Mouse (Mus musculus) kidney, postnatal 10 days (tissue): ENCODE data around the gene Slc9a9.
"Not testable (repeated sequence)": the region's sequence is repeated elsewhere in the genome, so short reads cannot be mapped to it uniquely, and the experiment has no call there.

Source experiments
- DNase-seq: peaks from one replicate; pipeline ENCODE4 v3.0.0; 2021; ENCODE audit warnings: mixed read lengths

Slc9a9 gene

GRCm38 (mm10) chr9:94669791-94670577 is at the start of gene Slc9a9:
Gene Slc9a9 (plus strand): TSS chr9:94669909.
- peak; percentile 31 for DNase-seq

DNA sequence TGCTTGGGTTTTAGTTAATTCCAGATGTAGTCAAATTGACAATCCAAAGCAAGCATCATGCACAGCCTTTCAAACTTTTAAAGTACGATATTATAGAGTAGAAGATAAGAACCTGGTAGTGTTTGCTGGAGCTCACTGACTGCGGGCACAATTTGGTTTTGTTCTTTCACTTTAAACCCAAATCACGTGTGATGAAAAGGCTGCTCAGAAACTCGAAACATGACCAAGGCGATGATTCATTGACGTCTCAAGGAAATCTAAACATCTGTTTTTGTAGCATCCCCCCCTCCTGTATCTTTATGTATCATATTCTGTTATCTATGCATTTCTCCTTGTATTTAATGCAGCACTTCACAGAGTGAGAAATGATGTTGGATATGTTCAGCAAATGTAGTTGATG is 49.4 kb upstream of the Slc9a9 start:
- DNase-seq = no peak

DNA sequence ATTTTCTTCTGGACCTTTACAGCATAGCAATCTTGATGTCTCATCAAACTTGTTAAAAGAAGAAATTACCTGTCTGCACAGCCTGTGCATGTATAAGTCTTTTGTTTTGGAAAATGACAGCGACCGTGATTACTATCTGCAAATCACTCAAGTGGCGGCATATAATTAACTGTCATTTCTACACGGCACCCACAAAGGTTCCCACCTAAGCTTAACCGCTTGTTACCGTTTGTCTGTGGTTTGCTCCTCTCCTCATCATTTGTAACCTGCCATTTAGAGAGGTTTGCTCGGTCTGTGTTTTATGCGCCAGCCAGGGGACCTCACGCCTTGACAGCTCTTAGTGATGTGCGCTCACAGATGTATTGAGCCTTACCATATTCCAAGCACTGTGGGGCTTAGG is 48.9 kb upstream of the Slc9a9 start:
- DNase-seq = no peak

- no peak for DNase-seq
These were observed 47.8 kb upstream of the Slc9a9 start for GRCm38 (mm10) chr9:94621902-94622301.

GRCm38 (mm10) chr9:94626737-94627136 is 43.0 kb upstream of the Slc9a9 start:
- DNase-seq = no peak

- DNase-seq = no peak
These were observed 40.8 kb upstream of the Slc9a9 start for GRCm38 (mm10) chr9:94628948-94629347.

DNA sequence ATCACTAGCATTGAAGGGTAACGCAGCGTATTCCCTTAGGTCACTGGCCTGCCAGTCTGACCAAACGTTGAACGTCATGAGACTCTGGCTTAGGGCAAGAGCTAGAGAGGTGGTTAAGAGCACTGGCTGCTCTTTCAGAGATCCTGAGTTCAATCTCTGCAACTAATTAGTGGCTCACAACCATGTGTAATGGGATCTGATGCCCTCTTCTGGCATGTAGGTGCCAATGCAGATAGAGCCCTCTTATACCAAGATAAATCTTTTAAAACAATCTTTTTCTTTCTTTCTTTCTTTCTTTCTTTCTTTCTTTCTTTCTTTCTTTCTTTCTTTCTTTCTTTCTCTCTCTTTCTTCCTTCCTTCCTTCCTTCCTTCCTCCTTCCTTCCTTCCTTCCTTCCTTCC is 35.4 kb upstream of the Slc9a9 start:
- not testable (repeated sequence) for DNase-seq

DNA sequence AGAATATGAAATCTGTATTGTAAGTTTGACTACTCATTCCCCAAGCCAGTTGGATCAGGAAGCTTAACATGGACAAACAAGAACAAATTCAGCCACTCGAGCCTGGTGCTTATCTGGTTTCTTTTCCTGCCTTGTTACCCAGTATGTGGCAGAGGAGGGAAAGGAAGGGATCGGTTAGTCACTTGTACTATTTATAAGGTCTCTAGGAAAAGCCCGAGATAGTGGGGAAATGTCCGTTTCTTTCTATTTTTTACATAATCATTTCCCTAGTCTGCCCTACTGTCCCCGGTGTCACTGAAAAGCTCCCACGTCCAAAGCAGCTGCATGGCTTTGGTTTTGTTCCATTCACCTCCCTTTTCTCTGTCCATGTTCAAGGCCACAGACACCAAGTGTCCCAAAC is 24.1 kb upstream of the Slc9a9 start:
- no peak for DNase-seq

DNA sequence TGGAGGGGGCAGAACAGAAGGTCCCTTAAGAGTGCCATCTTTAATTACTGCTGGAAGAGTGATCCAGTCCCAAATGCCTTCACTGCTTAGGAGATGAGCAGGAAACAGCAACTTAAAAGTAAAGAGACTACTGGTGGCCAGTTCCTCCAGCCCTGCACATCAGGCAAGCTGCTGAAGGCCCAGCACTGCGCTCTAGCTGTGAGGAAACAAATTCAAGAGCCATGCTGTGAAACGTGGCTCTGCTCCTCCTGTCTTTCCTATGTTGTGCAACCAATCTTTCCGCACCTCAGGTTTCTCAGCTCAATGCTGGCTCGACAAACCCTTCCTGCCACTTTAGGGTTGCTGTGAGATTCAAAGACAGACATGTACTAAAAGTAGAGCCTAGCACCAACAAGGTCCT is 22.3 kb upstream of the Slc9a9 start:
- DNase-seq = no peak

GRCm38 (mm10) chr9:94649991-94650390 is 19.7 kb upstream of the Slc9a9 start:
- no peak for DNase-seq

DNA sequence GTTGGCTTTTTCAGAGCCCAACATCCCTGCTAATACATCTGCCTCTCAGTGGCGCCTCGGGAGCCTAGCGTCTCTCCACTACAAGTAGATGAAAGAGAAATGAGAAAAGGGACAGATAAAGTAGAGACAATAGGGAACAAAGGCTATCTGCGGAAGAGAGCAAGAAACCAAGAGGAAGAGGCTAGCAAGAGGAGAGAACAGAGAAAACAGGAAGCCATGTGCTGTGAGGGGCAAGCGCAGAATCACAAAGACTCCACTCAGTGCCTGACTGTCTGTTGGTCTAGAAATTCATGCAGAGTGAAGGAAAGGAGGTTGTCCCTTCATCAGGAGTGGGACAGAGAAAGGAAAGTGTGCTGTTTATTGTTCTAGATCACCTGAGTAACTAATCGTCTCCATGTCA is 16.5 kb upstream of the Slc9a9 start:
- no peak for DNase-seq

DNA sequence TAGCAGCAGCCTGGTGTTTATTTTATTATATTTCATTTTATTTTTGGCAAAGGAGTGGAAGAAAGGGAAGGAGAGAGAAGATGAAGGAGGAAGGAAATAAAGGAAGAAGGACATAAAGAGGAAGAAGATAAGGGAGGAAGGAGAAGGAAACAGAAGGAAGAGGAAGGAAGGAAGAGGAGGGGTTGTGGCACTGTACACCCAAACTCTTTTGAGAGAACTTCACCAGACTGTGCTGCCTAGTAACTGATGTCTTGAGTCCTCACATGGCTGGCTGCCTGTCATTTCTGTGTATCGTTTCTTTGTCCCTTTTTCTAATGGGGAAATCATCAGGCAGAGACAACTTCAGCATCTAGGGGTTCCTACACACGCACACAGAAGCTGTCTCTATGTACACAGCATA is 15.9 kb upstream of the Slc9a9 start:
- no peak for DNase-seq

- no peak for DNase-seq
These were observed 13.4 kb upstream of the Slc9a9 start for GRCm38 (mm10) chr9:94656265-94656664.

GRCm38 (mm10) chr9:94659401-94660152 is 10.1 kb upstream of the Slc9a9 start:
- DNase-seq = no peak

GRCm38 (mm10) chr9:94661768-94662167 is 7.9 kb upstream of the Slc9a9 start:
- DNase-seq = no peak

- DNase-seq = no peak
These were observed 4.5 kb upstream of the Slc9a9 start for GRCm38 (mm10) chr9:94665248-94665647.

GRCm38 (mm10) chr9:94668589-94668988 is 1.1 kb upstream of the Slc9a9 start:
- DNase-seq = no peak

- DNase-seq = no peak
These were observed 995 bp downstream of the Slc9a9 start for GRCm38 (mm10) chr9:94670704-94671103.

DNA sequence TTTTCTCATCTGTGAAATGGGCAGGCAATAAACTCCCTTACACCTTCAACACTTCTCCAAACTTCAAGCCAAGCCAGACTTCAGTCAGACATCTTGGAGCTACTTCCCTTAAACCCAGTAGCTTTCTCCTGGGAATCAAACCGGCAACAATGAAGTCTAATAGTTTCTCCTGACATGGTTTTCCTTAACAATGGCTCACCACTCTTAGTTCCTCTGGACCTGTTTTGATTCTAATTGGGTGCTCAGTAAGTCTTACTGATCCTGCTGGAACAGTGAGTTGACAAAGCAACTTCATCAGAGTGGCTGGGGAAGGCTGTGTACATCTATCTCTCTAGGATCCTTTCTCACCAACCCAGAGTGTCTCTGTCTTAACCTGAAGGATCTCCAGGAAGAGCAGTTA is 5.0 kb downstream of the Slc9a9 start:
- no peak for DNase-seq

DNA sequence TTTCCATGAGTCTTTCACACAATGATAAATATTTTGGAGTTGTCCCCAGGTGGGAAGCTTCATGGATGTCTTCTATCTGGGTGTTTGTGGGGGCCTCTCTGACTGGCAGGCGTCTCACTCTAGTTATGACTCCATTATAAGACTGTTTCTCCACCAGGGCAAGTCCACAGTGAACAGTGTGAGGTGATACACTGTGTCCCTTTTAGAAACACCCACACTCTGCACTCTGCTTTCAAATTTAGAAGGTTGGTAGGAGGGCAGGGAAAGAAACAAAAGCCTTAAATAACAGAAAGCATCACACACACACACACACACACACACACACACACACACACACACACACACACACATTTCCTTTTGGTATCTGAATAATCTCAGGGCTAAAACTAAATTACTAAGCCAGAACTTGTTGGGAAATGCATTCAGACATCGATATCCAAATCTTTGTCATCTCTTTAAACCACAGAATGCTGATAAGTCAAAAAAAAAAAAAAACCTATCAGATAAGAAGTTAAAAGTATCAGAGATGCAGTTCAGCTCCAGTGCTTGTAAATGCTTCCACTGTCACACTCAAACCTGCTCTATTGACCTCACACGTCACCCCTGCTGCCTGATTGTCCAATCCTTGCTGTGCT is 8.4 kb downstream of the Slc9a9 start:
- no peak for DNase-seq

DNA sequence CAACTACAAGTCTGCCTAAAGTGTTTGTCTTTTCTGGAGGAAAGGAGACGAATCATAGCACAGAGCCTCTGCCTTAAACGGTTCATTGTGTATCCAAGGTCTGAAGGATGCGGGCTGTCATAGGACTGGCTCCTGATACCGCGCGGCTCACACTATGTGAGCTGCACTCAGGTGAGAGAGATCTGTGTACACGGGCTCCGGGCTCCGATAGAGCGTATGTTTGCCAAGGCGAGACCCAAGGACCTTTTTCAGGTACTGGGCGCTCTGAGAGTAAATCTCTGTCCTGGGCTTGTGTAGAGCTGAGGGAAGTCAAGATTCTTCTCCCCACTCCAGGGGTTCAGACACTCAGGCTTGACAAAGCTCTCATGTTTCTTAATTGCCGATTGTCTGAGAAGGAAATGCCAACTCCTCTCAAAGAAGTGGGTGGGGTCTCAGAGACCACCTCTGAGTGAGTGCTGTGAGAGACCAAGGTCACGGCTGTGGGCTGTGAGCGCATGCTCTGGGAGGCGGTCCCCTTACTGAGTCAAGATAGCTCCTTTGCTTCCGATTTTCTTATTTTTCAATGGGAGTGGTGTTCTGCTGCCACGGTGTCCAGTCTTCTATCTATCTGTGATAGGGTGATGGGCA is 10.9 kb downstream of the Slc9a9 start:
- DNase-seq = no peak

- DNase-seq = peak; percentile 70
These were observed 11.4 kb downstream of the Slc9a9 start for GRCm38 (mm10) chr9:94681095-94681487.

GRCm38 (mm10) chr9:94682260-94682659 is 12.6 kb downstream of the Slc9a9 start:
- no peak for DNase-seq
